Mouse (Mus musculus): Measurements from ENCODE around the gene Spryd3.

DNA sequence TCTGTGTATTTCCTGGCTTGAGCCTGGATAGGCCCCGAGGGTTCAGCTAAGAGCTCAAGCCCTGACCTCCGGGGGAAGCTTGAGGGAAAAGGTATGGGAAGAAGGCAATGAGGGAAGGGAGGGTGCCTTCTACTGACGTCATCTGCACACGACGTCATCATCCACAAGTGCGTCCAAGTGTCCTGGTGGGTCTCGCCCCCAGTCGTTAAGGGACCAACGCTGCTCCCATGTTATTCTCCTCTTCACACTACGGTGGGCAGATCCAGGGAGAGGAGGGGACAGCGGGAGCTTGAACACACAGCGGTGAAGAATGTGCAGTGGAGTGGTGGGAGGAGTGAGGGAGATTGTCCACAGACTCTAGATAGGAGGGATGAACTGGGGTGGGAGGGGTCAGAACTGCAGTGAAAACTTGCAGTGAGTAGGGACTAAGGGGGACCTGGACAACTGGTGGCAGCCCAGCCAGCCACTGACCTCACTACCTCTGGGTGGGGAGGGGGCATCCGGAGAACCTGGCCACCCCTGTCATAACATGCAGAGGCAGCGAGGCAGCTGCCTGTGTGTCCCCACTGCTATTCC is 32.6 kb downstream of the Spryd3 start:
- TF ChIP-seq CTCF (IDR thresholded peaks at IDR 0.05) (no peak), EP300 (IDR thresholded peaks at IDR 0.05; ENCODE audit: insufficient read depth, low read depth, low read length) (peak; percentile 90), POLR2A (IDR thresholded peaks at IDR 0.05; ENCODE audit: insufficient read depth, low read depth, low read length) (peak; percentile 95)
